Mouse (Mus musculus): ENCODE measurements at regions not wholly inside any gene's neighbourhood (a gene's known extent, or its start where the extent isn't known, plus 50 kb on each side); places are given as distances from the start of the nearest gene placed in this dataset.

DNA sequence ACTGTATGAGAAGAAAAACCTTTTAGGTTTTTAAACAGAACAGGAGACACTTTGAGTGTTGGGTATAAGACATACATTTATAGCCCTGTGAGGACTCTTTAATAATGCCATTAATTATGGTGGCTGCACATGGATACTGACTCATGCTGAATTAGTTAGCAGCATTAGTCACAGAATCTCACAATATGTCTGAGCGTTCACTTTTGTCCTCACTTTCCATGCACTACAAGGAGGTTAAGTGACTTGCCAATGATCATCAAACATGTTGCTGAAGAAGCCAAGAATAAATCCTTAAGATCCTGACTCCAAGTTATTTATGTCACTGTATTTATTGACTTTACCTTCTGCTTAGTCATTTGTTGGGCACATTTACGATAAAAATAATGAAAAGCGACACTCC, 105.6 kb upstream of the Atxn7l3b start:
- no peak for DNase-seq

DNA sequence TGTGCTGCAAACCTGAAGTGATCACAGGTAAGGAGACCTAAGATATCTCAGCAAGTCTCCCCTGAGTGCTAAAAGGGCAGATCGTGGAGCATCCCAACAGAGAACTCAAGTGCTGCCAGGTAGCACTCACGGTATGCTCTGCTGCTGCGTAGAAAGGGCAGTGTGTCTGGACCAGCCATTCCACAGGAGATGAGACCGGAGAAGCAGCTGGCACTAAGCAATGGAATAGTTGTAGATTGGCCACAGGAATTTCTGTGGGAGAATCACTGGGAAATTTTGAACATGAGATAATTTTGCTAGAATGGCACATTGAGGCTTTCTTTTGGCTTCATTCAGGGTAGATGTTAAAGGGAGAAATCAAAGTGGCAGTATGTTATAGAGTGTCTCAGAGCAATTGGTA, 104.1 kb upstream of the Atxn7l3b start:
- DNase-seq, result no peak

DNA sequence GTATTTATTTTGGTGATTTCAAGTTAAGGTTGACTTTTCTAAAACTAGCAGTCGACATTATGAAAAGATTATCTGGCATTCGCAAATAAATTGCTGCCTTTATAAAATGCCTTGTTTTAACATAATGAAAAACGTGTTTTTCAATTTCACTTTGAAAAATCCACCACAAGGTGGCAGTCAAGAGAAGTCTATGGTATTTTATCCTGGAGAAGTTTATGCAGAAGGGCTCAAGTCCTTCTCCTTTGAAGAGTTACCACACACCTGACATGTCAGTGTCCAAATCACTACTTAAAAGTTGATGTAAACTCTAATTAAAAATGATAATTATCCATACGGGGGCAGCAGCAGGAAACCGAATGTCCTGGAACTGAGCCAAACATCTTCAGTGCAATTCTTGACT, 98.5 kb upstream of the Atxn7l3b start:
- DNase-seq, result peak in 1 of 2 experiments; percentile 16

DNA sequence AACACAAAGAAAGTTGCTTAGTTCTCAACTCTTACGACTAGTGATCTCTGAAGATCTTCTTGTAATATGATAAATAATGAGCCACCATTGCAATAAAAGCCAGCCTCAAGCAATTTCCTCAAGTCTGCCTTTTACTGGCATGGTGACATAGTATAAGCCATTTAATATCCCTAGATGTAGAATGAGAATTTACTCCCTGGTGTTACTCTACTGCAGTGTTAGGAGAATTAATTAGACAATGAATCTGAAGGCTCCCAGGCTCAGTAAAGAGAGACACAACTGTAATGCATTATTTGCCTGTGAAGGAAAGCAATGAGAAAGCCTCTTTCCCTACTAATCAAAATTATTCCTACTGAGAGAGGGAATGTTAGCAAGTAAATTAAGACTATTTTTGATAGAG, 95.8 kb upstream of the Atxn7l3b start:
- no peak for DNase-seq

DNA sequence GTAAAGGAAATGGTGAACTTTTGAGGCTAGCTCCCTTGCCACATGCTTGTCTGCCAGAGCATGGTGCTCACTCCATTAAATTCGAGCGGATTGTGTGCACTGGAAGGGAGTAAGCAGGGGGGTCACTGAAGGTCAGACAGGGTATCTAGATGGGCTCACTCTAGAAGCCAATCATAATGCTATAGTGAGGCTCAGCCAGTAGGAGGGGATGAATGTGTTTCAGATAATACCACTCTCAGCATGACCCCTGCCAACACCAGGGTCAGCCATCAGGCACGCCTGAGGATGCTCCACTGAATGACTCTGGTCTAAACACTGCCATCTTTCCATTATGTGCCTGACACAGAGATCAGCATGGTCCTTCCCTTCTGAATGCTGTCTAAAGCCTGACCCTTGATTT, 80.3 kb upstream of the Atxn7l3b start:
- no peak for DNase-seq

DNA sequence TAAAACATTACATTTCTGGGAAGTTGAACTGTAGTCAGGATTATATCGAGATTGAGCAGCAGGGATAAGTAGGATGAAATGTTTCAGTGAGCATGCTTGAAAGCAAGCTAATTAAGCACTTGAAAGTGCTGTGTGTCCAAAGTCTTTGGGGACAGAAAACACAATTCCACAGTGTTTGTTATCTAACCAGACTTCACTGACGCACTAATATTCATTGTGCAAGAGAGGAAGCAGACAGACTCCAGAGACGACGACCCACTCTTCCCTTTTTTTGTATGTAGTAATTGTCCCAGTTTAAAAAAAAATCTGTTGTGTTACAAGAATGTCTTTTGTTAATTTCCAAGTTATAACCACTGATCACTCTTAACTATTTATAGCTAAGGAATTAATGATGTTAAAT, 61.9 kb upstream of the Atxn7l3b start:
- no peak for DNase-seq

DNA sequence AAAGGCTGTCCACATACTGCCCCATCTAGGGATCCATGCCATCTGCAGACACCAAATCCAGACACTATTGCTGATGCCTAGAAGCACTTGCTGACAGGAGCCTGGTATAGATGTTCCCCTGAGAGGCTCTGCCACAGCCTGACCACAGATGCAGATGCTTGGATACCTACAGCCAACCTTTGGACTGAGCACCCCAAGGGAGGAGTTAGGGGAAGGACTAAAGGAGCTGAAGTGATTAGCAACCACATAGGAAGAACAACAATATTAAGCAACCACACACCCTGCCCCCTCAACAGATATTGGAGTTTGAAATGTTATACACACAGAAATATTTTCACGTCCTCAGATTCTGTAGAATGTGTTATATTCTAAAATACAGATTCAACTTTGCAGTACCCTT, 53.9 kb upstream of the Atxn7l3b start:
- DNase-seq, result no peak

Data from cerebellum, adult 18-20 months (tissue).